Mouse (Mus musculus) MEL (cell line): Measurements from ENCODE around the gene Tmed2. TPM values are rescaled to one million over a fixed set of nuclear protein-coding genes. Genes with fewer than 3 reads are reported as not detected.

Experiments used
- DNase-seq: peaks from one replicate; pipeline ENCODE4 v3.0.0; 2011; ENCODE audit warnings: low read depth, low spot score
- H3K27ac ChIP-seq: 2 replicates; pipeline ENCODE4 v1.5.1; 2012; ENCODE audit warnings: low read depth, mild to moderate bottlenecking, control low read depth, low read length, moderate library complexity; ENCODE audit not compliant: control insufficient read depth
- H3K27me3 ChIP-seq, 2 experiments: fragments of 150-350 bp in 1 of 2; sonication (generic) in 1 of 2; 2 replicates each; pipeline ENCODE4 v1.6.1; 2012; ENCODE audit warnings: low read length in 2 of 2, mild to moderate bottlenecking in 2 of 2, improper control_type of control experiment in 1 of 2, moderate library complexity in 1 of 2; ENCODE audit not compliant: insufficient read depth in 2 of 2, control insufficient read depth in 1 of 2
- H3K36me3 ChIP-seq, 2 experiments: 2 replicates each; pipeline ENCODE4 v1.6.1; 2012 to 2014; ENCODE audit warnings: low read length in 2 of 2, improper control_type of control experiment in 1 of 2, inconsistent platforms in 1 of 2, mild to moderate bottlenecking in 1 of 2; ENCODE audit not compliant: insufficient read depth in 2 of 2, control insufficient read depth in 1 of 2
- H3K4me1 ChIP-seq, 2 experiments: fragments of 150-350 bp in 1 of 2; sonication (generic) in 1 of 2; 2 replicates each; pipeline ENCODE4 v1.6.1; 2012; ENCODE audit warnings: low read length in 2 of 2, improper control_type of control experiment in 1 of 2, mild to moderate bottlenecking in 1 of 2; ENCODE audit not compliant: insufficient read depth in 2 of 2, control insufficient read depth in 1 of 2
- H3K4me3 ChIP-seq, 2 experiments: fragments of 150-350 bp in 1 of 2; sonication (generic) in 1 of 2; 2 replicates each; pipeline ENCODE4 v1.5.1; 2012; ENCODE audit warnings: low read depth in 2 of 2, low read length in 2 of 2, mild to moderate bottlenecking in 2 of 2, moderate library complexity in 2 of 2, control low read depth in 1 of 2, improper control_type of control experiment in 1 of 2; ENCODE audit not compliant: control insufficient read depth in 1 of 2, insufficient read depth in 1 of 2
- H3K79me2 ChIP-seq: 2 replicates; pipeline ENCODE4 v1.6.1; 2012; ENCODE audit warnings: mild to moderate bottlenecking, low read length, moderate library complexity; ENCODE audit not compliant: control insufficient read depth, poor library complexity, insufficient read depth
- H3K9ac ChIP-seq: 2 replicates; pipeline ENCODE4 v1.6.1; 2012; ENCODE audit warnings: low read depth, mild to moderate bottlenecking, control low read depth, low read length, moderate library complexity; ENCODE audit not compliant: control insufficient read depth, poor library complexity, severe bottlenecking
- H3K9me3 ChIP-seq: fragments of 150-350 bp; sonication (generic); replicated peaks from 2 replicates; pipeline ENCODE4 v1.6.1; 2012; ENCODE audit warnings: mild to moderate bottlenecking, low read length, improper control_type of control experiment, moderate library complexity; ENCODE audit not compliant: insufficient read depth
- BHLHE40 ChIP-seq: IDR thresholded peaks from 2 replicates; pipeline ENCODE4 v1.6.1; 2012; ENCODE audit warnings: low read depth, mild to moderate bottlenecking, inconsistent platforms, low read length, improper control_type of control experiment, borderline replicate concordance
- CTCF ChIP-seq, 3 experiments: IDR thresholded peaks in 2 of 3; conservative IDR thresholded peaks in 1 of 3; 2 replicates each; pipeline ENCODE4 v1.5.1; 2011 to 2012; ENCODE audit warnings: low read length in 3 of 3, low read depth in 2 of 3, mild to moderate bottlenecking in 2 of 3, improper control_type of control experiment in 1 of 3, inconsistent platforms in 1 of 3, mixed read lengths in 1 of 3, moderate library complexity in 1 of 3; ENCODE audit not compliant: control insufficient read depth in 1 of 3, insufficient read depth in 1 of 3, poor library complexity in 1 of 3, severe bottlenecking in 1 of 3
- ELF1 ChIP-seq: IDR thresholded peaks from 2 replicates; pipeline ENCODE4 v1.6.1; 2014; ENCODE audit warnings: low read depth, mild to moderate bottlenecking, inconsistent platforms, low read length, improper control_type of control experiment, moderate library complexity
- ETS1 ChIP-seq: IDR thresholded peaks from 2 replicates; pipeline ENCODE4 v1.6.1; 2012; ENCODE audit warnings: low read depth, mild to moderate bottlenecking, inconsistent platforms, low read length, improper control_type of control experiment, moderate library complexity
- GATA1 ChIP-seq: IDR thresholded peaks from 2 replicates; pipeline ENCODE4 v1.6.1; 2011; ENCODE audit warnings: low read depth, low read length, improper control_type of control experiment
- JUND ChIP-seq: IDR thresholded peaks from 2 replicates; pipeline ENCODE4 v1.6.1; 2011; ENCODE audit warnings: low read depth, mild to moderate bottlenecking, improper control_type of control experiment, low read length
- KAT2A ChIP-seq: conservative IDR thresholded peaks from 2 replicates; pipeline ENCODE4 v1.6.1; 2012; ENCODE audit warnings: low read depth, low read length, improper control_type of control experiment, inconsistent platforms
- MAX ChIP-seq: IDR thresholded peaks from 2 replicates; pipeline ENCODE4 v1.6.1; 2011; ENCODE audit warnings: low read length, improper control_type of control experiment
- MAZ ChIP-seq: IDR thresholded peaks from 2 replicates; pipeline ENCODE4 v1.6.1; 2012; ENCODE audit warnings: low read depth, mild to moderate bottlenecking, inconsistent platforms, low read length, improper control_type of control experiment
- MYC ChIP-seq: IDR thresholded peaks from 2 replicates; pipeline ENCODE4 v1.6.1; 2011; ENCODE audit warnings: low read depth, mild to moderate bottlenecking, low read length, improper control_type of control experiment, moderate library complexity
- POLR2A ChIP-seq, 2 experiments: IDR thresholded peaks; 2 replicates each; pipeline ENCODE4 v1.6.1; 2011 to 2012; ENCODE audit warnings: low read length in 2 of 2, mild to moderate bottlenecking in 2 of 2, control low read depth in 1 of 2, improper control_type of control experiment in 1 of 2, low read depth in 1 of 2, moderate library complexity in 1 of 2; ENCODE audit not compliant: control insufficient read depth in 1 of 2, insufficient read depth in 1 of 2, poor library complexity in 1 of 2
- POLR2AphosphoS2 ChIP-seq: IDR thresholded peaks from 2 replicates; pipeline ENCODE4 v1.6.1; 2011; ENCODE audit warnings: low read length, improper control_type of control experiment
- POLR2AphosphoS5 ChIP-seq: IDR thresholded peaks from 2 replicates; pipeline ENCODE4 v1.6.1; 2012; ENCODE audit warnings: low read depth, borderline replicate concordance, mild to moderate bottlenecking, inconsistent platforms, low read length, moderate library complexity, mixed read lengths
- RAD21 ChIP-seq: IDR thresholded peaks from 2 replicates; pipeline ENCODE4 v1.6.1; 2011; ENCODE audit warnings: mild to moderate bottlenecking, low read depth, low read length, improper control_type of control experiment
- SMC3 ChIP-seq: IDR thresholded peaks from 2 replicates; pipeline ENCODE4 v1.6.1; 2011; ENCODE audit warnings: low read depth, low read length, improper control_type of control experiment
- TBP ChIP-seq: IDR thresholded peaks from 2 replicates; pipeline ENCODE4 v1.8.0; 2011; ENCODE audit warnings: low read depth, low read length, improper control_type of control experiment
- TCF12 ChIP-seq: IDR thresholded peaks from 2 replicates; pipeline ENCODE4 v1.6.1; 2014; ENCODE audit warnings: low read depth, mild to moderate bottlenecking, inconsistent platforms, low read length, improper control_type of control experiment, moderate library complexity
- UBTF ChIP-seq: IDR thresholded peaks from 2 replicates; pipeline ENCODE4 v1.6.1; 2012; ENCODE audit warnings: low read depth, mild to moderate bottlenecking, inconsistent platforms, low read length, improper control_type of control experiment, moderate library complexity, borderline replicate concordance; ENCODE audit not compliant: insufficient read depth
- ZC3H11A ChIP-seq: IDR thresholded peaks from 2 replicates; pipeline ENCODE4 v1.6.1; 2012; ENCODE audit warnings: low read depth, mild to moderate bottlenecking, inconsistent platforms, low read length, improper control_type of control experiment
- polyA plus RNA-seq, 2 experiments: library from polyadenylated mRNA; stranded (reverse) in 1 of 2; unstranded in 1 of 2; fragments of >175 nt in 1 of 2; fragments of >200 nt in 1 of 2; gene quantifications; 2 replicates each; pipeline versions ENCODE4 v1.2.1 to v1.2.4; 2012; ENCODE audit warnings: low replicate concordance in 2 of 2, low read depth in 1 of 2; ENCODE audit not compliant: insufficient read length in 2 of 2, insufficient read depth in 1 of 2, missing spikeins in 1 of 2
- total RNA-seq: library from RNA; depleted of rRNA; stranded (reverse); fragments of 300-350 nt; gene quantifications from 2 replicates; pipeline ENCODE4 v1.2.3, GENCODE M21; 2012

Tmed2 gene
- total and polyA plus RNA-seq, 3 experiments: 245 to 252 TPM; not detected in 1

DNA sequence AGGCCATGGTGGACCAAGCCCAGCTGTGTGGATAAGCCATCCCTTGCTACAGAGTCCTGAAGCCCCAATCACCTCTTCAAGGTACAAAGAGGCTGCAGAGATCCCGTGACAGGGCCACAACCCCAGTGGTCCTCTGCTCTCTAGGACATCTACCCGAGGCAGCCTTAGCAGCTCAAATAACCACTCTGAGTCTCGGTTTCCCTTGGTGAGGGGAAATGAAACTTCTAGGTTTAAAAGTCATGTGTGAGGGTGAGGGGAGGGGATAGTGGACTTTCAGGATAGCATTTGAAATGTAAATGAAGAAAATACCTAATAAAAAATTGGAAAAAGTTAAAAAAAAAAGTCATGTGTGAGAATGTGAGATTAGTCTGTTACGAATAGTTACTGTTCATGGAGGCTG lies 18.9 kb upstream of the Tmed2 start:
- Histone ChIP-seq H3K79me2 (no peaks in the 10 kb centered on the region), H3K27ac (no peak overlapping the region), H3K27me3 (no peaks in the 10 kb centered on the region), H3K9ac (no peak overlapping the region), H3K9me3 (no peaks in the 10 kb centered on the region), H3K36me3 (no peaks in the 10 kb centered on the region), H3K4me3 (no peak overlapping the region), H3K4me1 (no peaks in the 10 kb centered on the region)
- TF ChIP-seq MAX (no peak), UBTF (no peak)
- DNase-seq: no peak

DNA sequence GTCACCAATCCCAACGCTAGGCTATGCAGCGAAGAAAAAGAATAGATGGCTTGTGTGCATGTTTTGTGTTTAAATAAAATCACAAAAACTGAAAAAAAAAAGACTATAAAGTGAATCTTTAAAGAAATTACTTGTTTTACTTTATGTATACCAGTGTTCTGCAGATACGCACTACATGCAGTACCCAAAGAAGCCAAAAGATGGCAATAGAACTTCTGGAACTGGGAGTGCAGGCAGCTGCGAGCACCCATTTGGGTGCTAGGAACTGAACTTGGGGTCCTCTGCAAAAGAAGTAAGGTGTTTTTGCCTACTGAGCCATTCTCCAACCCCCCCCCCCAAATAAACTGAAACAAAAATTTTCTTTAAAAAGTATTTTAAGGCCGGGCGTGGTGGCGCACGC lies 17.5 kb upstream of the Tmed2 start:
- no peak overlapping the region for H3K9ac ChIP-seq

DNA sequence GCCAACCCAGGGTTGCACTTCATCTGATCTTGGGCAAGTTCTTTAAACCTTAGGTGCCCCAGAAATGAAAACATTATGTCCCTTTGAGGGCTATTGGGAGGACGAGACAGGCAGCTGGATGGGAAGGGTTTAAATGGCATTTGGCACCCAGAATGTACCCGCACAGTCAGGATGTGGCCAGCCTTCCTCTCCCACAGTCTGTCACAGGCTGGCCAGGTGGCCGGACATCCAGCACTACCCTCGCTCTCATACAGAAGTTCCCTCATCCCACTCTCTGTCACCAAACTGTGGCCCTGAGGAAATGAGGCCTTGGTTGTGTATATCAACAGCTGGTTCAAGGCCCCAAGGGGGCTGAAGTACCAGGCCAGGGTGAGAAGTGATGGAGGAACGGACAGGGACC lies 15.6 kb upstream of the Tmed2 start:
- Histone ChIP-seq H3K27me3 (no peaks in the 10 kb centered on the region), H3K9ac (no peak overlapping the region), H3K9me3 (no peaks in the 10 kb centered on the region), H3K4me3 (no peak overlapping the region), H3K4me1 (peaks cover 0 to 1% of the 10 kb centered on the region in 2 experiments; a peak in 3 of 4 replicates), H3K36me3 (no peaks in the 10 kb centered on the region), H3K79me2 (no peaks in the 10 kb centered on the region), H3K27ac (no peak overlapping the region)
- DNase-seq: no peak
- no peak for TF ChIP-seq MAX
- no peak for TF ChIP-seq TCF12
- no peak for TF ChIP-seq MYC
- TF ChIP-seq JUND: no peak
- no peak for TF ChIP-seq POLR2AphosphoS5
- TF ChIP-seq KAT2A: no peak
- TF ChIP-seq MAZ: no peak
- no peak for TF ChIP-seq POLR2A (IDR thresholded peaks at IDR 0.05; ENCODE audit: control insufficient read depth in 1 of 2, insufficient read depth in 1 of 2, low read depth in 1 of 2, low read length in 2 of 2, poor library complexity in 1 of 2)
- no peak for TF ChIP-seq ZC3H11A
- TF ChIP-seq BHLHE40: no peak
- no peak for TF ChIP-seq UBTF
- TF ChIP-seq ELF1: no peak
- no peak for TF ChIP-seq GATA1
- TF ChIP-seq TBP: no peak

More for the DNA sequence above, 17.5 kb upstream of the Tmed2 start:
- Histone ChIP-seq H3K9me3 (no peaks in the 10 kb centered on the region), H3K27ac (no peak overlapping the region)
- TF ChIP-seq ETS1: no peak
- no peak for TF ChIP-seq POLR2AphosphoS2
- TF ChIP-seq RAD21: peak; percentile 59
- TF ChIP-seq CTCF (IDR thresholded peaks at IDR 0.05 in 2 of 3, conservative IDR thresholded peaks at IDR 0.05 in 1 of 3; ENCODE audit: control insufficient read depth in 1 of 3, insufficient read depth in 1 of 3, low read depth in 2 of 3, low read length in 3 of 3, poor library complexity in 1 of 3, severe bottlenecking in 1 of 3): peak; percentile 46 to 62 (median 55)
- TF ChIP-seq SMC3: peak; percentile 45
- peak; percentile 41 for TF ChIP-seq ZC3H11A
- TF ChIP-seq, all 39 proteins: peak for 4
- Histone ChIP-seq H3K4me1 (no peaks in the 10 kb centered on the region), H3K4me3 (no peak overlapping the region), H3K27me3 (no peaks in the 10 kb centered on the region), H3K36me3 (no peaks in the 10 kb centered on the region), H3K79me2 (no peaks in the 10 kb centered on the region)
- peak; percentile 71 for DNase-seq
